14 mouse cellular contexts compared by ENCODE assay signal in the genomic region with DNA sequence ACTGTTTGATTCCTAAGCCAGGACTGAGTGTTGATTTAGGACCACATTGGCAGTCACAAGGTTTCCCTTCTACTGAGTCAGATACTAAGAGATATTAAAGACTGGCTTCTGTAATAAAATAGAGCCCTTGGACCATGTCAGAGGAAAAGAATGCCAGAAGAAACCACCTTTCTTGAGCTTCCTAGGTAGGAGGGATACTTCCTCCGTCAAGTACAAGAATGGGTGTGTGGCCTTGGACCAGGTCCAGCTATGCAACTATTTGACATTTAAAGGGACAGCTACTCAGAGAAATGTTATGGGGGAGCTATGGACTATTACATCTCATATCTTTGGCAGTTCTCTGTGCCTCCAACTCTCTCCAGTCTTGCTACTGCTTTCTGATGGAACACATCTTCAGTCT.
DNase-seq lines count a peak whose midpoint lies in the region; ATAC-seq lines count a peak whose summit lies in the region.
"Had no signal": no experiment of that assay in that cellular context is flagged by ENCODE, and none has a peak within 500 bp of the region (broad histone marks: within the 10 kb centered on the region; RNA-seq: fewer than 3 reads in every experiment).

No protein-coding gene starts in this region.

- no peak overlapping the region for H3K4me2 ChIP-seq in heart, embryonic 11.5 days
- no peak overlapping the region for H3K4me2 ChIP-seq in kidney, embryonic 15.5 days
- no peak overlapping the region for H3K4me2 ChIP-seq in intestine, embryonic 16.5 days (ENCODE audit: low read depth, low read length)
- H3K4me2 ChIP-seq: liver, embryonic 13.5 days; neural tube, embryonic 12.5 days had no signal

- H3K9ac ChIP-seq in heart, embryonic 11.5 days (ENCODE audit: low read depth, low read length): no peak overlapping the region
- H3K9ac ChIP-seq in kidney, embryonic 15.5 days: no peak overlapping the region
- H3K9ac ChIP-seq in intestine, embryonic 16.5 days (ENCODE audit: low read depth, low read length): no peak overlapping the region
- H3K9ac ChIP-seq: liver, embryonic 13.5 days; neural tube, embryonic 12.5 days had no signal

- no peaks in the 10 kb centered on the region; the same call in 1 of the 2 replicates for H3K36me3 ChIP-seq in heart, embryonic 11.5 days (ENCODE audit: control insufficient read depth, insufficient read depth, low read length)
- H3K36me3 ChIP-seq in kidney, embryonic 15.5 days: peaks cover 8% of the 10 kb centered on the region; the same call in 1 of the 2 replicates
- H3K36me3 ChIP-seq in intestine, embryonic 16.5 days (ENCODE audit: control insufficient read depth, insufficient read depth, low read length): peaks cover 3% of the 10 kb centered on the region; the same call in 1 of the 2 replicates
- H3K36me3 ChIP-seq: forebrain, embryonic 10.5 days; liver, embryonic 13.5 days; midbrain, embryonic 10.5 days; neural tube, embryonic 12.5 days had no signal

- no peak overlapping the region for H3K27ac ChIP-seq in heart, embryonic 11.5 days (ENCODE audit: low read depth, low read length)
- H3K27ac ChIP-seq in kidney, embryonic 15.5 days: no peak overlapping the region
- H3K27ac ChIP-seq in intestine, embryonic 16.5 days (ENCODE audit: low read length): no peak overlapping the region
- H3K27ac ChIP-seq: liver, embryonic 13.5 days; midbrain, embryonic 10.5 days; neural tube, embryonic 12.5 days had no signal

- WGBS in heart, embryonic 11.5 days (ENCODE audit: insufficient replicate concordance): 11% methylated on average over 1 of the region's 1 CpGs
- 17% methylated on average over 1 of the region's 1 CpGs for WGBS in kidney, embryonic 15.5 days
- 5% methylated on average over 1 of the region's 1 CpGs for WGBS in intestine, embryonic 16.5 days

- H3K9me3 ChIP-seq in heart, embryonic 11.5 days (replicated peaks; ENCODE audit: control insufficient read depth, low read length): no peaks in the 10 kb centered on the region
- no peaks in the 10 kb centered on the region for H3K9me3 ChIP-seq in kidney, embryonic 15.5 days (replicated peaks)
- H3K9me3 ChIP-seq in intestine, embryonic 16.5 days (ENCODE audit: control insufficient read depth, low read length): no peaks in the 10 kb centered on the region
- H3K9me3 ChIP-seq: forebrain, embryonic 10.5 days; liver, embryonic 13.5 days; midbrain, embryonic 10.5 days; neural tube, embryonic 12.5 days had no signal

- H3K4me1 ChIP-seq in heart, embryonic 11.5 days (ENCODE audit: control insufficient read depth, insufficient read depth, low read length): peaks cover 12% of the 10 kb centered on the region
- H3K4me1 ChIP-seq in kidney, embryonic 15.5 days: peaks cover 30% of the 10 kb centered on the region
- peaks cover 12% of the 10 kb centered on the region; the same call in 1 of the 2 replicates for H3K4me1 ChIP-seq in intestine, embryonic 16.5 days (ENCODE audit: control insufficient read depth, insufficient read depth, low read length)
- H3K4me1 ChIP-seq: liver, embryonic 13.5 days had no signal

- H3K27me3 ChIP-seq in heart, embryonic 11.5 days (ENCODE audit: control insufficient read depth, insufficient read depth, low read length): no peaks in the 10 kb centered on the region
- no peaks in the 10 kb centered on the region for H3K27me3 ChIP-seq in kidney, embryonic 15.5 days
- no peaks in the 10 kb centered on the region for H3K27me3 ChIP-seq in intestine, embryonic 16.5 days (replicated peaks; ENCODE audit: control insufficient read depth, insufficient read depth, low read length)
- H3K27me3 ChIP-seq: liver, embryonic 13.5 days; neural tube, embryonic 12.5 days had no signal

- no peak for ATAC-seq in heart, embryonic 11.5 days (replicated peaks; ENCODE audit: insufficient number of reproducible peaks, low FRiP score, low TSS enrichment)
- ATAC-seq in kidney, embryonic 15.5 days (replicated peaks; ENCODE audit: low FRiP score): no peak
- peak; percentile 62; the same call in 1 of the 2 replicates for ATAC-seq in intestine, embryonic 16.5 days

- peak; percentile 13 to 28 for DNase-seq in heart, adult 18-20 months
- peak; percentile 48 for DNase-seq in kidney, postnatal 14 days
- peak; percentile 57 for DNase-seq in lung, postnatal 10 days
- DNase-seq in frontal cortex, postnatal 36 days (ENCODE audit: low spot score in 2 of 2): no peak
- no peak for DNase-seq in right cerebral cortex, postnatal 4 days
- DNase-seq: cerebellum, adult 11 months; liver, embryonic 13.5 days; thymus, postnatal 14 days had no signal

- no peak overlapping the region for H3K4me3 ChIP-seq in heart, embryonic 11.5 days (ENCODE audit: low read depth, low read length)
- H3K4me3 ChIP-seq in kidney, embryonic 15.5 days (replicated peaks): no peak overlapping the region
- no peak overlapping the region for H3K4me3 ChIP-seq in intestine, embryonic 16.5 days (ENCODE audit: low read length)
- H3K4me3 ChIP-seq: forebrain, embryonic 10.5 days; liver, embryonic 13.5 days; midbrain, embryonic 10.5 days; neural tube, embryonic 12.5 days had no signal

Comparison
In these comparisons a context has a peak if more than half of its experiments do, and no peak if none do; other contexts are left out.
1. DNase-seq: peak in heart, adult 18-20 months (2 of 2), kidney, postnatal 14 days (single experiment) and lung, postnatal 10 days (single experiment); none in frontal cortex, postnatal 36 days (0 of 2) and right cerebral cortex, postnatal 4 days (single experiment).